Mouse (Mus musculus): ENCODE data around the gene Pla2g12a. TPM values are rescaled to one million over a fixed set of nuclear protein-coding genes. Genes with fewer than 3 reads are reported as not detected.

The Pla2g12a gene
- polyA plus RNA-seq, 1 experiment from 2014 or later = 67.3 TPM

- Histone ChIP-seq H3K4me2 (ENCODE audit: low read length) (no peak overlapping the region), H3K36me3 (ENCODE audit: control insufficient read depth, insufficient read depth, low read length) (no peaks in the 10 kb centered on the region), H3K9ac (ENCODE audit: low read length) (no peak overlapping the region), H3K9me3 (ENCODE audit: control insufficient read depth, low read length) (no peaks in the 10 kb centered on the region), H3K4me1 (ENCODE audit: control insufficient read depth in 2 of 2, insufficient read depth in 2 of 2, low read length in 2 of 2) (peaks cover 8 to 22% of the 10 kb centered on the region in 2 experiments), H3K27ac (replicated peaks in 1 of 2; ENCODE audit: control insufficient read depth in 1 of 2, insufficient read depth in 1 of 2, low read depth in 2 of 2, low read length in 2 of 2) (no peak overlapping the region; a peak in 1 of 4 replicates), H3K27me3 (ENCODE audit: control insufficient read depth, insufficient read depth, low read length) (no peaks in the 10 kb centered on the region; the same call in 1 of the 2 replicates), H3K4me3 (ENCODE audit: control insufficient read depth in 1 of 2, insufficient read depth in 1 of 2, low read depth in 1 of 2, low read length in 2 of 2) (no peak overlapping the region)
- ATAC-seq (ENCODE audit: insufficient number of reproducible peaks, insufficient read depth, low FRiP score, low read depth) = no peak
- 57% methylated on average over 8 of the region's 8 CpGs for WGBS
These were observed 2.7 kb downstream of the Pla2g12a start for GRCm38 (mm10) chr3:129880925-129881593.

DNA sequence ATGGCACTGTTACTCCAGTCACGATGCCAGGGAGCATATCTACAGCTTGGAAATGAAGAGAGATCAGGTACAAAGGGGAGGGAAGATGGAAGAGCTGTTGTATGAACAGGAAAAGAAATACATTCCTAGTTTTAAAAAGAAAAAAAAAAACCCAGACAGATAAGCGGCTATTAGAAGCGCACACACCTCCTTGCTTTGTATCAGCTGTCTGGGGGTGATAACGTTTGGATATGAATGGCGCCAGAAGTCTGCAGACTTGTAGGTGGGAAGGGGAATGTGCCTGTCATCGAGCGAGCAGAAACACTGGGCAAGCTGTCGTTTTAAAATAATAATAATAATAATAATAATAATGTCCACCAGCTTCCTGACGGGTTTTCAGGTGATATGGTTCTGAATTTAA lies 7.2 kb downstream of the Pla2g12a start:
- no peaks in the 10 kb centered on the region for H3K27me3 ChIP-seq (ENCODE audit: control insufficient read depth, insufficient read depth, low read length)
- ATAC-seq (ENCODE audit: insufficient number of reproducible peaks, insufficient read depth, low FRiP score, low read depth) = no peak
- H3K27ac ChIP-seq (replicated peaks in 1 of 2; ENCODE audit: control insufficient read depth in 1 of 2, insufficient read depth in 1 of 2, low read depth in 2 of 2, low read length in 2 of 2) = no peak overlapping the region
- H3K4me3 ChIP-seq (ENCODE audit: control insufficient read depth in 1 of 2, insufficient read depth in 1 of 2, low read depth in 1 of 2, low read length in 2 of 2) = no peak overlapping the region
- no peaks in the 10 kb centered on the region for H3K9me3 ChIP-seq (ENCODE audit: control insufficient read depth, low read length)
- no peak overlapping the region for H3K9ac ChIP-seq (ENCODE audit: low read length)
- peaks cover 4 to 11% of the 10 kb centered on the region in 2 experiments for H3K4me1 ChIP-seq (ENCODE audit: control insufficient read depth in 2 of 2, insufficient read depth in 2 of 2, low read length in 2 of 2)
- H3K36me3 ChIP-seq (ENCODE audit: control insufficient read depth, insufficient read depth, low read length) = peaks cover 8% of the 10 kb centered on the region; the same call in 1 of the 2 replicates
- 40% methylated on average over 9 of the region's 9 CpGs for WGBS
- H3K4me2 ChIP-seq (ENCODE audit: low read length) = 0 out of 2 replicates have a peak overlapping the region, but pooled peaks have one; percentile 21

DNA sequence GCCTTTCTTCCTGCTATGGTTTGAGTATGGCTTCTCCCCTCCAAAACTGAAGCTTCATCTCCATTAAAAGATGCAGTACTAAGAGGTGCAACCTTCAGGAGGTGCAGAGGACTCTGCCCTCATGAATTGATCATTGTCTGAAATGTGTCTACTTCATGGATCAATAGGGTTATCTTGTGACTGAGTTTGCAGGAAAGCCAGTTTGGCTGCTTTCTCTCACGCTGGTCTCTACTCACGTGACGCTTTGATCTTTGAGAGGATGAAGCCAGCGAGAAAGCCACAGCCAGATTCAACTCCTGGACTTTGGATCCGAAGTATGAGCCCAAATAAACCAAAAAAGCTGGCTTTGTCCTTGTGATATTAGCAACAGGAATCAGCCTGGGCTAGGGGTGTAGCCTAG lies 8.0 kb downstream of the Pla2g12a start:
- Histone ChIP-seq H3K9me3 (ENCODE audit: control insufficient read depth, low read length) (no peaks in the 10 kb centered on the region), H3K27me3 (ENCODE audit: control insufficient read depth, insufficient read depth, low read length) (no peaks in the 10 kb centered on the region), H3K27ac (replicated peaks in 1 of 2; ENCODE audit: control insufficient read depth in 1 of 2, insufficient read depth in 1 of 2, low read depth in 2 of 2, low read length in 2 of 2) (no peak overlapping the region), H3K4me1 (ENCODE audit: control insufficient read depth in 2 of 2, insufficient read depth in 2 of 2, low read length in 2 of 2) (peaks cover 2 to 9% of the 10 kb centered on the region in 2 experiments; a peak in 3 of 4 replicates), H3K4me3 (ENCODE audit: control insufficient read depth in 1 of 2, insufficient read depth in 1 of 2, low read depth in 1 of 2, low read length in 2 of 2) (no peak overlapping the region), H3K9ac (ENCODE audit: low read length) (no peak overlapping the region), H3K4me2 (ENCODE audit: low read length) (no peak overlapping the region), H3K36me3 (ENCODE audit: control insufficient read depth, insufficient read depth, low read length) (peaks cover 16% of the 10 kb centered on the region; the same call in 1 of the 2 replicates)
- no peak for ATAC-seq (ENCODE audit: insufficient number of reproducible peaks, insufficient read depth, low FRiP score, low read depth)
- 79% methylated on average over 5 of the region's 5 CpGs for WGBS

- no peak for ATAC-seq (ENCODE audit: insufficient number of reproducible peaks, insufficient read depth, low FRiP score, low read depth)
- no peak overlapping the region for H3K4me2 ChIP-seq (ENCODE audit: low read length)
- no peak overlapping the region for H3K27ac ChIP-seq (replicated peaks in 1 of 2; ENCODE audit: control insufficient read depth in 1 of 2, insufficient read depth in 1 of 2, low read depth in 2 of 2, low read length in 2 of 2)
- H3K36me3 ChIP-seq (ENCODE audit: control insufficient read depth, insufficient read depth, low read length) = peaks cover 28% of the 10 kb centered on the region
- no peak overlapping the region for H3K4me3 ChIP-seq (ENCODE audit: control insufficient read depth in 1 of 2, insufficient read depth in 1 of 2, low read depth in 1 of 2, low read length in 2 of 2)
- no peak overlapping the region for H3K9ac ChIP-seq (ENCODE audit: low read length)
- no peaks in the 10 kb centered on the region for H3K9me3 ChIP-seq (ENCODE audit: control insufficient read depth, low read length)
- no peaks in the 10 kb centered on the region for H3K27me3 ChIP-seq (ENCODE audit: control insufficient read depth, insufficient read depth, low read length)
- H3K4me1 ChIP-seq (ENCODE audit: control insufficient read depth in 2 of 2, insufficient read depth in 2 of 2, low read length in 2 of 2) = peaks cover 2 to 9% of the 10 kb centered on the region in 2 experiments; a peak in 3 of 4 replicates
- 87% methylated on average over 13 of the region's 13 CpGs for WGBS
These were observed 9.5 kb downstream of the Pla2g12a start for GRCm38 (mm10) chr3:129887779-129888517.

- H3K36me3 ChIP-seq (ENCODE audit: control insufficient read depth, insufficient read depth, low read length) = peaks cover 45% of the 10 kb centered on the region
- no peak overlapping the region for H3K4me3 ChIP-seq (ENCODE audit: control insufficient read depth in 1 of 2, insufficient read depth in 1 of 2, low read depth in 1 of 2, low read length in 2 of 2)
- 82% methylated on average over 5 of the region's 5 CpGs for WGBS
- no peaks in the 10 kb centered on the region for H3K9me3 ChIP-seq (ENCODE audit: control insufficient read depth, low read length)
- peaks cover 0 to 2% of the 10 kb centered on the region in 2 experiments; a peak in 1 of 4 replicates for H3K4me1 ChIP-seq (ENCODE audit: control insufficient read depth in 2 of 2, insufficient read depth in 2 of 2, low read length in 2 of 2)
- H3K27ac ChIP-seq (replicated peaks in 1 of 2; ENCODE audit: control insufficient read depth in 1 of 2, insufficient read depth in 1 of 2, low read depth in 2 of 2, low read length in 2 of 2) = no peak overlapping the region
- no peak overlapping the region for H3K4me2 ChIP-seq (ENCODE audit: low read length)
- H3K9ac ChIP-seq (ENCODE audit: low read length) = no peak overlapping the region
- ATAC-seq (ENCODE audit: insufficient number of reproducible peaks, insufficient read depth, low FRiP score, low read depth) = no peak
- H3K27me3 ChIP-seq (ENCODE audit: control insufficient read depth, insufficient read depth, low read length) = no peaks in the 10 kb centered on the region
These were observed 13.6 kb downstream of the Pla2g12a start for GRCm38 (mm10) chr3:129892003-129892402.

GRCm38 (mm10) chr3:129893143-129893542 lies 14.7 kb downstream of the Pla2g12a start:
- no peak overlapping the region for H3K27ac ChIP-seq (replicated peaks in 1 of 2; ENCODE audit: control insufficient read depth in 1 of 2, insufficient read depth in 1 of 2, low read depth in 2 of 2, low read length in 2 of 2)
- no peak for ATAC-seq (ENCODE audit: insufficient number of reproducible peaks, insufficient read depth, low FRiP score, low read depth)
- 94% methylated on average over 3 of the region's 3 CpGs for WGBS
- peaks cover 45% of the 10 kb centered on the region for H3K36me3 ChIP-seq (ENCODE audit: control insufficient read depth, insufficient read depth, low read length)
- H3K27me3 ChIP-seq (ENCODE audit: control insufficient read depth, insufficient read depth, low read length) = no peaks in the 10 kb centered on the region
- no peaks in the 10 kb centered on the region for H3K9me3 ChIP-seq (ENCODE audit: control insufficient read depth, low read length)
- H3K4me1 ChIP-seq (ENCODE audit: control insufficient read depth in 2 of 2, insufficient read depth in 2 of 2, low read length in 2 of 2) = peaks cover 0 to 4% of the 10 kb centered on the region in 2 experiments; a peak in 1 of 4 replicates
- H3K4me2 ChIP-seq (ENCODE audit: low read length) = no peak overlapping the region
- no peak overlapping the region for H3K4me3 ChIP-seq (ENCODE audit: control insufficient read depth in 1 of 2, insufficient read depth in 1 of 2, low read depth in 1 of 2, low read length in 2 of 2)
- H3K9ac ChIP-seq (ENCODE audit: low read length) = no peak overlapping the region

- 45% methylated on average over 6 of the region's 6 CpGs for WGBS
- Histone ChIP-seq H3K4me1 (ENCODE audit: control insufficient read depth in 2 of 2, insufficient read depth in 2 of 2, low read length in 2 of 2) (peaks cover 3 to 4% of the 10 kb centered on the region in 2 experiments; a peak in 1 of 4 replicates), H3K9ac (ENCODE audit: low read length) (no peak overlapping the region), H3K9me3 (ENCODE audit: control insufficient read depth, low read length) (no peaks in the 10 kb centered on the region), H3K27ac (replicated peaks in 1 of 2; ENCODE audit: control insufficient read depth in 1 of 2, insufficient read depth in 1 of 2, low read depth in 2 of 2, low read length in 2 of 2) (no peak overlapping the region; a peak in 1 of 4 replicates), H3K4me3 (ENCODE audit: control insufficient read depth in 1 of 2, insufficient read depth in 1 of 2, low read depth in 1 of 2, low read length in 2 of 2) (no peak overlapping the region), H3K36me3 (ENCODE audit: control insufficient read depth, insufficient read depth, low read length) (peaks cover 29% of the 10 kb centered on the region), H3K4me2 (ENCODE audit: low read length) (no peak overlapping the region), H3K27me3 (ENCODE audit: control insufficient read depth, insufficient read depth, low read length) (no peaks in the 10 kb centered on the region)
- ATAC-seq (ENCODE audit: insufficient number of reproducible peaks, insufficient read depth, low FRiP score, low read depth) = no peak
These were observed 18.2 kb downstream of the Pla2g12a start for GRCm38 (mm10) chr3:129896591-129896990.
